Mouse (Mus musculus) CD4-positive helper T cell, adult 2 months (primary cell): ENCODE results near the gene Cenpm.

Experiments
- DNase-seq: peaks from one replicate; pipeline ENCODE4 v3.0.0-alpha.2; 2012; ENCODE audit warnings: low read depth, missing footprints, low spot score

Cenpm gene

GRCm38 (mm10) chr15:82243742-82244114 is 820 bp downstream of the Cenpm start:
- DNase-seq: peak; percentile 51

DNA sequence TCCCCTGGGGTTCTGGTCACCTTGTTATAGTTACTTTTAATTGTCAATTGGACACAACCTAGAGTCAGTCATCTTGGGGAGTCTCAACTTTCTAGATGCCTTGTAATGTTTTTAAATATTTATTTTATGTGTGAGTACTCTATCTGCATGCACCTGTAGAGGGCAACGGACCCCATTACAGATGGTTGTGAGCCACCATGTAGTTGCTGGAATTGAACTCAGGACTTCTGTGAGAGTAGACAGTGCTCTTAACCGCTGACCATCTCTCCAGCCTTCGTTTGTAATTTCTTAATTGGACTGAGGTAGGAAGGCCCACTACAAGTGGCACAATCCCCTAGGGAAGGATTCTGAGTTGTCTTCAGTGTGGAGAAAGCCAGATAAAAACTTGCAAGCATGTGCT is 1.2 kb downstream of the Cenpm start:
- no peak for DNase-seq

GRCm38 (mm10) chr15:82236565-82236964 is 8.0 kb downstream of the Cenpm start:
- peak; percentile 81 for DNase-seq

- DNase-seq: no peak
Measured at GRCm38 (mm10) chr15:82235661-82236060, 8.9 kb downstream of the Cenpm start.

DNA sequence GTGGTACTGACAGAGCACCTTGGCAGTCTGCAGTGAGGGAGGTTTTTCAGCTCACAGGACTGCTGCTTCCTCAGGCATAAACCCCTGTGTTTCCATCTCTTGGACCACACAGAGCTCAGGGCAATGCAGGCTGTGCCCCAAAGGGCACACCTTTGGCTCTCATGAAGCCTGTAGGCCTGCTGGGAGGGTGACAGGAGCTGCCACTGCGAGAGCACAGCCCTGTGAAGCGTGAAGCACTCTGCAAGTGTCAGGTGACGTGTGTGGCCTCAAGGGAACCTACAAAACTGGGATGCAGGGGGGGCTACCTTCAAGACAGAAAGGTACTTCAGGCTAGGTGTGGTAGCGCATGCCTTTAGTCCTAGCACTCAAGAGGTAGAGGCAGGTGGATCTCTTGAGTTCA is 11.9 kb downstream of the Cenpm start:
- DNase-seq: no peak

- no peak for DNase-seq
Measured at GRCm38 (mm10) chr15:82231591-82232378, 12.8 kb downstream of the Cenpm start.

GRCm38 (mm10) chr15:82231100-82231499 is 13.4 kb downstream of the Cenpm start:
- DNase-seq: no peak

GRCm38 (mm10) chr15:82230098-82230611 is 14.4 kb downstream of the Cenpm start:
- DNase-seq: no peak

- DNase-seq: no peak
Measured at GRCm38 (mm10) chr15:82229542-82230045, 15.0 kb downstream of the Cenpm start.

DNA sequence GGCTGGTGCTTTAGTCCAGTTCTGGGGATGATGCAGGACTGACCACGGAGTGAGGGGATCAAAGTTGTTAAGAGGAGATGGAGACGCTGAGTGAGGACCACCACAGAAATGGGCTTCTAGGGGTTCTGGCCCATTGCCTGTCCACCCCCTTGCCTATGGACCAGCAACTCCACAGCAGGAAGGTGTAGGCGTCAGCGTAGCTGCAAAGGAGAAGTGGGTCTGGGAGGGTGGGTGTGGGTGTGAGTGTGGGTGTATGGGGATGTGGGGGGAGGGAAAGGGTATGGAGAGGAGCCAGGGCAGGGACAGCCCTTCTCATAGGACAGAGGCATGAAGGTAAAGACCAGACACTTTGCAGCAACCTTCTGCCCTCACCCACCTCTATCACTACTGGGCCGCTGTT is 18.8 kb downstream of the Cenpm start:
- no peak for DNase-seq

DNA sequence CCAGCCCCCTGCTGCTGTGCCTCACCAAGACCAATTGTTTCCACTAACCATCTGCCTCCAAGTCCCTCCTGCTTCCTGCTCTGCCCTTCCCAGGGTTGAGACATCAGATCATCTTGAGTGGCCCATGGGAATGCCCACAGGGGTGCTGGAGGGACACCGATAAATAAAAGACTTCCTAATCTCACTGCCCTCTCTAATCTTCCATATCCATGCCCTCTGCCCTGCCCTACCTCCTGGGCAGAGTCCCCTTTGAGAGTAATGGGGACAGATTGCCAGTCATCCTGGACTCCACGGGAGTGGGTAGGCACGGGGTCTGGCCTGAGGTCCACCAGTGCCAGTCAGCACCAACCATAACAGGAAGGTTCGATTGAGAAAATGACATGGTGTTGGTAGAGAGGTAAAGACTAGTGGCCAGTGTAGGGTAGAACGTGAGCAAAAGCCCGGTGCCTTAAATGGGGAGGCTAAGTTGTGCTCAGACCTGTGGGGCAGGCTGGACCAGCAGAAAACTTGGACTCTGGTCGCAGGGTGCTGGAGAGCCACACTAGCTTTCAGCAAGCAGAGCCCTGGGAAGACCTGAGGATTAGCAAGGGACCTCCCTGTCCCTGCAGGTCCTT is 19.8 kb downstream of the Cenpm start:
- no peak for DNase-seq

DNA sequence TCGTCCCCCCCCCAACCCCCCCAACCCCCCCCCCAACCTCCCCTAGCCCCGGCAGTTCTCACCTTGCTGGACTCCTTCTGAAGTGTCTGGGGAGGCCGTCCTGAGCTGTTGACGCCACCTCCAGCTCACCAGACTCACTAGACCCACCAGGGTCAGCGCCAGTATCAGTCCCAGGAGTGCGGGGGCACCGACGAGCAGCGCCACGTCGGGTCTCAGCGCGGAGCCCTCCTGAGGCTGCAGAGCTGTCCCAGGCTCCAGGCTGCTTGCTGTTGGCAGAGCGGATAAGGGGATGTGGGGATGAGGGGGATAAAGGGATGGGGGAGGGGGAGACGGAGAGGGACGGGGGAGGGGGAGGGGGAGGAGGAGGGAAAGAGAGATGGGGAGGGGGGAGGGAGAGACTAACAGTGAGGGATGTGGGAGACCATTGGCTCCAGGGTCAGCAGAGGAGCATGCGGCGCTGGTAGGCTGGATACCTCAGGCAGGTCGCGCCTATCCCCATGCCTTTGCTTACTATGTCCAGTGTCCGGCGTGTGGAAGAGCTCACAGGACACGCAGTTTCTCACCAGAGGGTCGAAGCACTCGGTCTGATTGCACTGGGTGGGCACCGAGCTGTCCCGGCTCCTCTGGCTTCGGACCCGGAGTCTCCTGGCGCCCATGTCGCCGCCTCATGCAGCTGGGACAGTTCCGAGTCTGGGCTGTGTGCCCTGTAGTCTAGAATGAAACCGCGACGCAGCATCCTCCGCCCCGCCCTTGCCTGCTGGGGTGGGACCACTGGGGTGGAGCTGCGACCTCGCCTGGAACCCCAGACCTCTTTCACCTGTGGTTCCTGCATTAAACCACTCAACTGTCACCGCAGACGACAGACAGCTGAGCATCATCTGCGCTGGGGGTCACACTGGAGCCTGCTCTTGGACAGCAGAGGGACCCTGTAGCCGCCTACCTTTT is 20.6 kb downstream of the Cenpm start, which contains the start of gene Tnfrsf13c:
TSS of gene Tnfrsf13c (minus strand) at position 713 of the 945 bp plus-strand sequence.
- DNase-seq: peak; percentile 57

DNA sequence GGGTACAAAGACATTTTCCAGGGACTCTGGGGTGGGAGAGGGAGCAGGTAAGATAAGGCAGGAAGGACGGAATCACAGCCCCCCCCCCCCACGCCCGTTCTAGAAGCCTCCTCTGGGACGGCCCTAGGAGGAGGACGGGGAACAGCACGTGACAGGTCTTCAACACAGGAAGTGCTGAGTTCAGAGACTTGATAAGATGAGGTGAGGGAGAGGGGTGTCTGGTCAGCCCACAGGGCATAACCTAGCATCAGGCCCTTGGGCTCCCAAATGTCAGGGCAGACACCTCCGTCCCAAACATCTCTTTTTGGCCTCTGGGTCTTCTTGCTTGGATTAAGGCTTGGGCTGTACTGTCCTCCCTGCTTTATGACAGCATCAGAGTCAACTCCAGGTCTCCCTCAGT is 21.3 kb downstream of the Cenpm start:
- DNase-seq: no peak

DNA sequence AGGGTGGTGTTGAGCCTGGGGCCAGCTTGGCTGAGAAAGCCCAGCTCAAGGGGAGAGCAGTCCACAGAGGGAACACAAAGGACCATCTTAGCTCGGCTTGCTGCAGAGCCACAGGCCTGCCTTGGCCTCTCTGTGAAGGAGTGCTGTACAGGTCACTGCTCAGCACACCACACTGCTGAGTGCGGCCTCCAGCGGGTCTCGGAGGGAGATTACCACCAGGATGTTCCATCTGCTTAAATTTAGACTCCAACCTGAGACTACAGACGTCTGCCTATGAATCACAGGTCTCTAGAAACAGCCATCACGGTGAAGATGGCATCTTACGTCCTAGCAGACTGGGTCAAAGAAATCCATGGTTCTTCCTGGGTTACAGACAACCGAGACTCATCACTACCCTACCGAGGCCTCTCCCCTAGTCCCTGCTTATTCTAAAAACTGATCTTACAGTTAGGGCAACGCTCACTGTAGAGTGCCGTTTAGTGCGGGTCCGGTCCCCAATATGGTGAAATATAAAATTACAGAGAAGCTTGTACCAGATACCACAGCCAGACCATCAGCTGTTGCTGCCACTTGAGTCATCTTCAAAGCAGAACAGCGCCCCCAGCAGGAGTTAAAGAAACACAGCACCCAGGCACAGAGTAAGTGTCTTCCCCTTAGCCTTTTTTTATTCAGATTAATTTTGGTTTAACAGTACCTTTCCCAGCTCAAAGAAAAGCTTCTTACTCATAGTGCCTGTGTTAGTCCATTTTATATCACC is 23.3 kb downstream of the Cenpm start:
- DNase-seq: no peak

- no peak for DNase-seq
Measured at GRCm38 (mm10) chr15:82220003-82220675, 24.4 kb downstream of the Cenpm start.

GRCm38 (mm10) chr15:82218778-82219666 is 25.5 kb downstream of the Cenpm start:
- no peak for DNase-seq

DNA sequence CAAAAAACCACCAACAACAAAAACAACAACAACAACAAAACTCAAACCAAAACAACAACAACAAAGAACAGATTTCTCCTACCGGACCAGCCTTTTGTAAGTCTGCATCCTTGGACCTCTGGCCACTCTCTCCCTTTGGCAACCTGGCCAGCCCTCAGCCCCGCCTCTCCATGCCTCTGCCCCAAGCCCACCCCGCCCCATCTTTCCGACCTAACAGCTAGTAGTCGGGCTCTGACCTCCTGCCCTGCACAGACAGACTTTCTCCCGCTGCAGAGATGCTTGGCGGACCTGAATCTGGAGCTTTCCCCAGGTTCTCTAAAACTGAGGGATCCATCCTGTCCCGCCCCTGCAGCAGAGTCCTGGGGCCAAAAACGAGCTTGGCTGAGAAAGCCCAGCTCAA is 26.6 kb downstream of the Cenpm start:
- no peak for DNase-seq

DNA sequence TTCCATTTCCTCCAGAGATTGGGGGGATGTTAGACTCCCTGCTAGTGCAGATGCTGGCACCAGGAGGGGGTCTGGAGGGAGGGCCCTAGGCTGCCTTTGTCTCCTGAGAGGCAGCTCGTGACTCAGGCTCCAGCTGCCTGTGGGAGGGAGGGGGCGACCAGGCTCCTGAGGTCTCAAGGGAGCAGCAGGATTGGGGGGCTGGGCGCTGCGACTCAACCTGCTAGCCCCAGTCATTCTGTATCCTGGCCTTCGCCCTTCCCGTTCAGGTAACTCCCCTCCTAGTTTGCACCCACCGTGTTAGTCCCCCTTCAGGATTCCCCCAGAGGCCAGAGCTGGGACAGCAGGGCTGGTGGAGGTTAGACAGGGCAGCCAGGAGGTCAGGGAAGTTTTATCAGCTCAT is 27.5 kb downstream of the Cenpm start:
- DNase-seq: no peak

DNA sequence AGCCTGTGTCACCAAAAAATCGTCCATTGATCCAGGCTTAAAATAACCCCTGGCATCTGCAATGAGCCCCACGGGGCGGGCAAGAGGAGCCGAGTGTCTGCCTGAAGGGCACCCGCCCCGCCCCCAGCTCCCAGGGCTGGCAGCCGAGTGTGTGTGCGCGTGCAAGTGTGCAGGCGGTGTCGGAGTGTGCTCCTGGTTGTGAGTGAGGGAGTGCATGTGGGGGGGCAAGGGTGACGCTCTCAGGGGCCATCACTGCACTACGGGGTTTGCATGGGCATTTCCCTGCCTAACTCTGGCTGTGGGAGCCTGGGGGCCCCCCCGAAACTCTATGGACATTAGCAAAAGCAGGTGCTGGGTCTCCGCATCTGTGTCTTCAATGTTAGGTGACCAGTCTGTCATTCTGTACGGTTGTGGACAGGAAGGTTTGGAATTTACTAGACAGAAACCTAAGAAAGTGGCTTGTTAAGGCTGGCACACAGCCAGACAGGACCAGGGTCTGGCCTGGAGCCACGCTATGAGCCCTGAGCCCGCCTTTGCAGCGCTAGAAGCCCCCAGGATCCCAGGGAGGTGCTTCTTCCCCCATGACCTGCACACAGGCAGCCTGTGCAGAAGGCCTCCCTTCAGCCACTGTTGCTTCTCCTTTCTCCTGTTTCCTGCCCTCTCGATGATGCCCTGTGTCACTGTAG is 28.3 kb downstream of the Cenpm start:
- no peak for DNase-seq
